Mouse (Mus musculus) cerebellum, postnatal 14 days (tissue): Measurements from ENCODE around the gene Plekhg1.

Experiments
- DNase-seq, 2 experiments: peaks; one replicate each; pipeline ENCODE4 v3.0.0; 2021; ENCODE audit warnings: mixed read lengths in 2 of 2

Gene Plekhg1

GRCm38 (mm10) chr10:3891381-3892263 lies 151.5 kb downstream of the Plekhg1 start:
- no peak for DNase-seq

GRCm38 (mm10) chr10:3892368-3892767 lies 152.2 kb downstream of the Plekhg1 start:
- DNase-seq: no peak

GRCm38 (mm10) chr10:3898068-3898467 lies 157.9 kb downstream of the Plekhg1 start:
- DNase-seq: no peak

- DNase-seq: peak in 1 of 2 experiments; percentile 7
Observed at GRCm38 (mm10) chr10:3900416-3900956, 160.3 kb downstream of the Plekhg1 start.

GRCm38 (mm10) chr10:3905747-3906146 lies 165.6 kb downstream of the Plekhg1 start:
- no peak for DNase-seq

GRCm38 (mm10) chr10:3914104-3914503 lies 173.9 kb downstream of the Plekhg1 start:
- DNase-seq: no peak

- DNase-seq: no peak
Observed at GRCm38 (mm10) chr10:3920368-3921152, 180.4 kb downstream of the Plekhg1 start.

GRCm38 (mm10) chr10:3928008-3928545 lies 187.9 kb downstream of the Plekhg1 start:
- DNase-seq: no peak

- DNase-seq: no peak
Observed at GRCm38 (mm10) chr10:3931831-3932230, 191.7 kb downstream of the Plekhg1 start.

GRCm38 (mm10) chr10:3933311-3933940 lies 193.3 kb downstream of the Plekhg1 start:
- DNase-seq: no peak

GRCm38 (mm10) chr10:3936864-3937263 lies 196.7 kb downstream of the Plekhg1 start:
- DNase-seq: no peak

GRCm38 (mm10) chr10:3939895-3940595 lies 199.9 kb downstream of the Plekhg1 start:
- no peak for DNase-seq

GRCm38 (mm10) chr10:3940596-3940975 lies 200.4 kb downstream of the Plekhg1 start:
- DNase-seq: no peak

GRCm38 (mm10) chr10:3941054-3941757 lies 201.0 kb downstream of the Plekhg1 start:
- peak in 1 of 2 experiments; percentile 12 for DNase-seq

GRCm38 (mm10) chr10:3942289-3942688 lies 202.1 kb downstream of the Plekhg1 start:
- DNase-seq: no peak

GRCm38 (mm10) chr10:3943492-3944395 lies 203.6 kb downstream of the Plekhg1 start:
- DNase-seq: peak; percentile 88 to 90

GRCm38 (mm10) chr10:3946871-3947270 lies 206.7 kb downstream of the Plekhg1 start:
- no peak for DNase-seq

- no peak for DNase-seq
Observed at GRCm38 (mm10) chr10:3947346-3947745, 207.2 kb downstream of the Plekhg1 start.

GRCm38 (mm10) chr10:3949306-3949705 lies 209.1 kb downstream of the Plekhg1 start:
- DNase-seq: no peak

- DNase-seq: no peak
Observed at GRCm38 (mm10) chr10:3956471-3956870, 216.3 kb downstream of the Plekhg1 start.
